Mouse (Mus musculus) E14TG2a.4 (cell line): ENCODE results near the gene Cav2.

Experiments
- CTCF ChIP-seq: conservative IDR thresholded peaks from 2 replicates; pipeline ENCODE4 v1.5.1; 2014; ENCODE audit warnings: low read length
- NANOG ChIP-seq: IDR thresholded peaks from 2 replicates; pipeline ENCODE4 v1.6.1; 2014; ENCODE audit warnings: borderline replicate concordance, low read length, mixed read lengths
- POU5F1 ChIP-seq: IDR thresholded peaks from 2 replicates; pipeline ENCODE4 v1.6.1; 2014; ENCODE audit warnings: low read length, borderline replicate concordance

- TF ChIP-seq CTCF (no peak), NANOG (no peak), POU5F1 (no peak)
Observed at GRCm38 (mm10) chr6:17280939-17281756, at the start of gene Cav2.
